Mouse (Mus musculus): ENCODE results near the gene Plcb1. TPM values are rescaled to one million over a fixed set of nuclear protein-coding genes. Genes with fewer than 3 reads are reported as not detected.

Gene Plcb1
- polyA plus RNA-seq, 1 experiment from 2014 or later: 0.13 TPM

- Histone ChIP-seq H3K79me2 (ENCODE audit: inconsistent target) (no peaks in the 10 kb centered on the region), H3K27ac (no peak overlapping the region), H3K36me3 (ENCODE audit: inconsistent target) (no peaks in the 10 kb centered on the region), H3K4me3 (ENCODE audit: inconsistent target) (no peak overlapping the region)
- WGBS (ENCODE audit: missing documents): 94% methylated on average over 6 of the region's 6 CpGs
These were observed 35.3 kb downstream of the Plcb1 start for GRCm38 (mm10) chr2:134821176-134821575.

GRCm38 (mm10) chr2:134825645-134826044 lies 39.8 kb downstream of the Plcb1 start:
- Histone ChIP-seq H3K4me3 (ENCODE audit: inconsistent target) (no peak overlapping the region), H3K79me2 (ENCODE audit: inconsistent target) (no peaks in the 10 kb centered on the region), H3K27ac (no peak overlapping the region), H3K36me3 (ENCODE audit: inconsistent target) (no peaks in the 10 kb centered on the region)
- WGBS (ENCODE audit: missing documents): 39% methylated on average over 7 of the region's 7 CpGs

- 88% methylated on average over 8 of the region's 8 CpGs for WGBS (ENCODE audit: missing documents)
- no peaks in the 10 kb centered on the region for H3K36me3 ChIP-seq (ENCODE audit: inconsistent target)
- no peak overlapping the region for H3K27ac ChIP-seq
- H3K4me3 ChIP-seq (ENCODE audit: inconsistent target): no peak overlapping the region
- H3K79me2 ChIP-seq (ENCODE audit: inconsistent target): no peaks in the 10 kb centered on the region
These were observed 40.5 kb downstream of the Plcb1 start for GRCm38 (mm10) chr2:134826111-134827005.

GRCm38 (mm10) chr2:134827778-134828487 lies 42.1 kb downstream of the Plcb1 start:
- no peak overlapping the region for H3K4me3 ChIP-seq (ENCODE audit: inconsistent target)
- no peak overlapping the region for H3K27ac ChIP-seq
- no peaks in the 10 kb centered on the region for H3K79me2 ChIP-seq (ENCODE audit: inconsistent target)
- 100% methylated on average over 3 of the region's 3 CpGs for WGBS (ENCODE audit: missing documents)
- H3K36me3 ChIP-seq (ENCODE audit: inconsistent target): no peaks in the 10 kb centered on the region

GRCm38 (mm10) chr2:134831861-134832260 lies 46.0 kb downstream of the Plcb1 start:
- H3K4me3 ChIP-seq (ENCODE audit: inconsistent target): no peak overlapping the region
- 91% methylated on average over 7 of the region's 7 CpGs for WGBS (ENCODE audit: missing documents)
- H3K27ac ChIP-seq: no peak overlapping the region
- H3K79me2 ChIP-seq (ENCODE audit: inconsistent target): no peaks in the 10 kb centered on the region
- no peaks in the 10 kb centered on the region for H3K36me3 ChIP-seq (ENCODE audit: inconsistent target)

GRCm38 (mm10) chr2:134836097-134836496 lies 50.2 kb downstream of the Plcb1 start:
- WGBS (ENCODE audit: missing documents): 100% methylated on average over 1 of the region's 1 CpGs
- no peak overlapping the region for H3K4me3 ChIP-seq (ENCODE audit: inconsistent target)
- no peak overlapping the region for H3K27ac ChIP-seq
- no peaks in the 10 kb centered on the region for H3K79me2 ChIP-seq (ENCODE audit: inconsistent target)
- H3K36me3 ChIP-seq (ENCODE audit: inconsistent target): no peaks in the 10 kb centered on the region

GRCm38 (mm10) chr2:134838185-134838584 lies 52.3 kb downstream of the Plcb1 start:
- Histone ChIP-seq H3K79me2 (ENCODE audit: inconsistent target) (no peaks in the 10 kb centered on the region), H3K4me3 (ENCODE audit: inconsistent target) (no peak overlapping the region), H3K36me3 (ENCODE audit: inconsistent target) (no peaks in the 10 kb centered on the region), H3K27ac (no peak overlapping the region)
- WGBS (ENCODE audit: missing documents): 100% methylated on average over 1 of the region's 1 CpGs

GRCm38 (mm10) chr2:134838888-134839287 lies 53.0 kb downstream of the Plcb1 start:
- Histone ChIP-seq H3K27ac (no peak overlapping the region), H3K36me3 (ENCODE audit: inconsistent target) (no peaks in the 10 kb centered on the region), H3K4me3 (ENCODE audit: inconsistent target) (no peak overlapping the region), H3K79me2 (ENCODE audit: inconsistent target) (no peaks in the 10 kb centered on the region)
- 75% methylated on average over 1 of the region's 1 CpGs for WGBS (ENCODE audit: missing documents)

GRCm38 (mm10) chr2:134842883-134843282 lies 57.0 kb downstream of the Plcb1 start:
- H3K79me2 ChIP-seq (ENCODE audit: inconsistent target): no peaks in the 10 kb centered on the region
- H3K27ac ChIP-seq: no peak overlapping the region
- WGBS (ENCODE audit: missing documents): 92% methylated on average over 4 of the region's 4 CpGs
- H3K4me3 ChIP-seq (ENCODE audit: inconsistent target): no peak overlapping the region
- no peaks in the 10 kb centered on the region for H3K36me3 ChIP-seq (ENCODE audit: inconsistent target)

GRCm38 (mm10) chr2:134844391-134845238 lies 58.7 kb downstream of the Plcb1 start:
- H3K36me3 ChIP-seq (ENCODE audit: inconsistent target): no peaks in the 10 kb centered on the region
- 30% methylated on average over 6 of the region's 6 CpGs for WGBS (ENCODE audit: missing documents)
- no peak overlapping the region for H3K4me3 ChIP-seq (ENCODE audit: inconsistent target)
- H3K27ac ChIP-seq: no peak overlapping the region
- no peaks in the 10 kb centered on the region for H3K79me2 ChIP-seq (ENCODE audit: inconsistent target)

GRCm38 (mm10) chr2:134845239-134845738 lies 59.4 kb downstream of the Plcb1 start:
- WGBS (ENCODE audit: missing documents): 75% methylated on average over 3 of the region's 3 CpGs
- no peaks in the 10 kb centered on the region for H3K79me2 ChIP-seq (ENCODE audit: inconsistent target)
- H3K4me3 ChIP-seq (ENCODE audit: inconsistent target): no peak overlapping the region
- H3K36me3 ChIP-seq (ENCODE audit: inconsistent target): no peaks in the 10 kb centered on the region
- no peak overlapping the region for H3K27ac ChIP-seq

- Histone ChIP-seq H3K27ac (no peak overlapping the region), H3K36me3 (ENCODE audit: inconsistent target) (no peaks in the 10 kb centered on the region), H3K79me2 (ENCODE audit: inconsistent target) (no peaks in the 10 kb centered on the region), H3K4me3 (ENCODE audit: inconsistent target) (no peak overlapping the region)
- WGBS (ENCODE audit: missing documents): 96% methylated on average over 2 of the region's 3 CpGs
These were observed 60.7 kb downstream of the Plcb1 start for GRCm38 (mm10) chr2:134846555-134846954.

- Histone ChIP-seq H3K27ac (no peak overlapping the region), H3K79me2 (ENCODE audit: inconsistent target) (no peaks in the 10 kb centered on the region), H3K36me3 (ENCODE audit: inconsistent target) (no peaks in the 10 kb centered on the region), H3K4me3 (ENCODE audit: inconsistent target) (no peak overlapping the region)
- 87% methylated on average over 13 of the region's 13 CpGs for WGBS (ENCODE audit: missing documents)
These were observed 65.6 kb downstream of the Plcb1 start for GRCm38 (mm10) chr2:134851189-134852171.
